Mouse (Mus musculus): ENCODE measurements around the gene Znrf3.

The Znrf3 gene

DNA sequence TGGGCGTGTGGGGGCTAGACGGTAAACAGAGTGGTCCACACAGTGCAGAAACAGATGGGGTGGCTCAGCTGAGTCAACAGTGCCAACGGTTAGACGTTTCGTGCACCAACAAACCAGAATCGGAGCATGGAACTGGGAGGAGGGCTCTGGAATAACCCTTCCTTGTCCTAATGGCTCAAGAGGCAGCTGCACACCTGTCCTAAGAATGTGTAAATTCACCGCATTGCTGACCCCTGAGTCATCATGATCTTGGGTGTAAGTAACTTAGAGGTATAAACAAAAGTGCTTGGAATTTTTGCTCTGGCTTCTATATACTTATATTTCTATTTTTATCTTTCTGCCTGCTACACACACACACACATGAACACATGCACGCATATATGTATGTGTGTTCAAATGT, 202.5 kb downstream of the Znrf3 start:
- DNase-seq (ENCODE audit: low read depth, low spot score): no peak

DNA sequence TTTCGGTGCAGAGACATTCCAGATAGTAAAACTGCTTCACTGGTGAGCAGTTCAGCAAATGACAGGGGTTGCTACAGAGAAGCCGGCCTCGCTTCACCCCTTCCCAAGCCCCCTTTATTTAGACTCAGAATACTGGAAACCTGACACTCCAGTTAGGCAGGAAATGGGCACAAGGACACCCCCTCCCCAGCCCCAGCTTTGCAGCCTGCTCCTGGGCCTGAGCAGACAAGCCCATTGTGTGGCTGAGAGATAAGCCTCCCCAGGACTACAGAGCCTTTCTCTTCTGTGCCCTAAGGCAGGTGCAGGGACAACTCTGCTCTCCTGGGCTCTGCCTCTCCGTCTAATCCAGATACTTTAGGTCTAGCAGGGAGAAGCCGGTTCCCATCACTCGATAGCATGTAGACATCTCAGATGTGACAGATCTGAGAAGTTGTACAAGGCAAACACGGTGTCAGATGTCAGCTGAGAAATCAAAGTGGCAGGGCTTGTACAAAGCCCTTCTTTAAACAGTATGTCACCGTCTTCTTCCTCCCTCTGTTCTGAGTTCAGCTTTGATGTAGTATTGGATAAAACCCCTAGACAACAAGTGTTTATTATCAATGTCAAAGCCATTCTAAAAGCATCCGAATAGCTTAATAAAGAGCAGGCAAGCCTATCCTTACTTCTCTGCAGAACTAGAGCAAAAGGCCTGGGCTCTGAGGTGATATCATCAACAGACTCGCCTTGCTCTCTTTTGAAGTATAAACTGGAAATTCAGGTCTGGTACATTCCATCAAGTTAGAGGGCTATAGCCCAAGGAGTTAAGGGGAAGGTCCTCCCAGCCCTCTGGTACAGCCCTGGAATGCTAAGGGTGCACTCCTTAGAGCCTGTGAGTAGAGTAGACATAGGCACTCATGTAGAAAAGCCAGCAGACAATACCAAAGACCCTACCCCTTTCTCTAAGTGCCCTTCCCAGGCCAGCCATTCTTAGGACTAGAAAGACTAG, 204.6 kb downstream of the Znrf3 start:
- no peak for DNase-seq (ENCODE audit: low read depth, low spot score)

Data from skeletal muscle tissue, adult 2 months (tissue).